Mouse (Mus musculus) heart, embryonic 10.5 days (tissue): Measurements from ENCODE around the gene Rps21. TPM values are rescaled to one million over a fixed set of nuclear protein-coding genes. Genes with fewer than 3 reads are reported as not detected.

Experiments
- DNase-seq: peaks from one replicate; pipeline ENCODE4 v3.0.0-alpha.2; 2017; ENCODE audit warnings: low spot score
- H3K27ac ChIP-seq: fragments of 300-500 bp; sonication (generic); 2 replicates; pipeline ENCODE4 v1.5.1; 2016; ENCODE audit warnings: mild to moderate bottlenecking
- H3K27me3 ChIP-seq: fragments of 300-500 bp; sonication (generic); 2 replicates; pipeline ENCODE4 v1.6.1; 2016; ENCODE audit warnings: mild to moderate bottlenecking; ENCODE audit not compliant: poor library complexity, insufficient read depth, severe bottlenecking
- H3K36me3 ChIP-seq: fragments of 300-500 bp; sonication (generic); 2 replicates; pipeline ENCODE4 v1.6.1; 2016; ENCODE audit warnings: mild to moderate bottlenecking, moderate library complexity
- H3K4me1 ChIP-seq: fragments of 300-500 bp; sonication (generic); 2 replicates; pipeline ENCODE4 v1.6.1; 2016; ENCODE audit warnings: mild to moderate bottlenecking
- H3K4me3 ChIP-seq: fragments of 300-500 bp; sonication (generic); 2 replicates; pipeline ENCODE4 v1.5.1; 2016; ENCODE audit warnings: mild to moderate bottlenecking, moderate library complexity
- H3K9me3 ChIP-seq: fragments of 300-500 bp; sonication (generic); 2 replicates; pipeline ENCODE4 v1.6.1; 2016; ENCODE audit warnings: mild to moderate bottlenecking, moderate library complexity
- WGBS: fragments of 180-500 bp; shearing (Covaris S2); methylation state at CpG from one replicate; pipeline ENCODE4 v1.1.7; 2016; 5-methylcytosine and 5-hydroxymethylcytosine counted together
- polyA plus RNA-seq: library from polyadenylated mRNA; unstranded; fragments of >200 nt; fragmentation: Nextera tagmentation; extraction: Ambion mirVana; gene quantifications from 2 replicates; pipeline ENCODE4 v1.2.1, GENCODE M21; 2016

Rps21 gene
- 332 and 360 TPM in 2 replicates for polyA plus RNA-seq

DNA sequence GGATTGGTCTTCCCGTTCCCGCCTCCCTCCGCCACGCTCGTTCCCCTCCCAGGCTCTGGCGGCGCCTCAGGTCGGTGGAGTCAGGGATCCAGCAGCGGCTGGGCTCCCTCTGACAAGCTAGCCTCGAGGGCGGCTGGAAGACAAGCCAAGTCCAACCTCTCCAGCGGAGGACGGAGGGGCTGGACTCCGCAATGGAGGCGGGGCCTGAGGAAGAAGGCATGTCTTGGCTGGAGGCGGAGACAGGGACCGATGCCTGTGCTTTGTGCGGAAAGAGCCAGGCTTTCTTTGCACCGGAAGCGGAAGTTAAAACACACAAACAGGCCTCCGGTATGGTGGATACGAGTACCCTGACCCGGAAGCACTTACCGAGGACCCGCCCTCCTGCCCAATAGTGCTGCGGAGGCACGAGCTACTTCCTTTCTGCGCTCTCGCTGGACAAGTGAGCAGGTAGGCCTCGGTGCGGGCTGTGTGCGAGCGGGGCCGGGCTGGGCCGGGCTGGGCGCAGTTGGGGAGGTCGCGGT lies at the start of gene Rps21:
TSS of gene Rps21 (plus strand) at position 377 of the 521 bp plus-strand sequence.
- no peaks in the 10 kb centered on the region for H3K9me3 ChIP-seq
- H3K36me3 ChIP-seq = peaks cover 40% of the 10 kb centered on the region
- peak; percentile 100 for DNase-seq
- WGBS = under 1% methylated on average over 38 of the region's 38 CpGs
- H3K4me1 ChIP-seq = peaks cover 24% of the 10 kb centered on the region
- H3K27ac ChIP-seq = peak within 1 kb of the TSS; percentile 92
- H3K27me3 ChIP-seq = no peaks in the 10 kb centered on the region
- H3K4me3 ChIP-seq = peak within 1 kb of the TSS; percentile 88

DNA sequence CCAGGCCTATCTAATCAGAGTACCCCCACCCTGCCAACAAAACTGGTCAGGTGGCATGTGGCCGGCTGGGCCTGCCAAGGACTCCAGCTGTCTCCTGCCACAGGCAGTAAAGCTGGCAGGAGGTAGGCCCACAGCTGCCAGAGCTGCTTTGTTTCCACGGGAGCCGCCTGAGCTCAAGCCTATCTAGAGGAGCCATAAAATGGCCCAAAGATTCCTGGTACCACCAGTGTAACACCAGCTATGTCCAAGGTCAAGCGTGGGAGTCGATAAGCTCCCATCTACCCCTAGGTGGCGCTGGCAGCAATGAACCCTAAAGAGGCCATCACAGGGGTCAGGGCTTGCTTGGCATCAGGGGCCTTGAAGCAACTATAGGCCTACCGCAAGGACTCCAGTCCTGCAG lies 49.3 kb upstream of the Rps21 start:
- Histone ChIP-seq H3K9me3 (no peaks in the 10 kb centered on the region), H3K36me3 (peaks cover 38% of the 10 kb centered on the region), H3K27me3 (no peaks in the 10 kb centered on the region), H3K27ac (0 out of 2 replicates have a peak overlapping the region, but pooled peaks have one; percentile 62), H3K4me1 (peaks cover 23% of the 10 kb centered on the region), H3K4me3 (no peak overlapping the region)
- WGBS = 58% methylated on average over 7 of the region's 7 CpGs
- no peak for DNase-seq

DNA sequence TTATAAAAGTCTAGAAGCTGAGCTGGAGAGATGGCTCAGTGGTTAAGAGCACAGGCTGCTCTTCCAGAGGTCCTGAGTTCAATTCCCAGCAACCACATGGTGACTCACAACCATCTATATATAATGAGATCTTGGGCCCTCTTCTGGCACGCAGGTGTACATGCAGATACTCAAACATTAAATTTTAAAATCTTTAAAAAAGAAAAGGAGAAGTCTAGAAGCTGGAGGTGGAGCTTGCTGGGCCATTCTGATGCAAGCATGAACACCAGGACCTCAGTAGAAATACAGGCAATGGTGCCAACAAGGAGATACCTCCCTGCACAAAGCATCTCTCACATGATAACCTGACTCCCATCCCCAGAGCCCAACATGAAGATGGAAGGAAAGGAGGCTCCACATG lies 48.2 kb upstream of the Rps21 start:
- H3K4me3 ChIP-seq = no peak overlapping the region
- no peaks in the 10 kb centered on the region for H3K9me3 ChIP-seq
- H3K4me1 ChIP-seq = peaks cover 28% of the 10 kb centered on the region
- no peaks in the 10 kb centered on the region for H3K27me3 ChIP-seq
- no peak for DNase-seq
- H3K36me3 ChIP-seq = peaks cover 42% of the 10 kb centered on the region
- H3K27ac ChIP-seq = no peak overlapping the region
- 90% methylated on average over 1 of the region's 1 CpGs for WGBS

DNA sequence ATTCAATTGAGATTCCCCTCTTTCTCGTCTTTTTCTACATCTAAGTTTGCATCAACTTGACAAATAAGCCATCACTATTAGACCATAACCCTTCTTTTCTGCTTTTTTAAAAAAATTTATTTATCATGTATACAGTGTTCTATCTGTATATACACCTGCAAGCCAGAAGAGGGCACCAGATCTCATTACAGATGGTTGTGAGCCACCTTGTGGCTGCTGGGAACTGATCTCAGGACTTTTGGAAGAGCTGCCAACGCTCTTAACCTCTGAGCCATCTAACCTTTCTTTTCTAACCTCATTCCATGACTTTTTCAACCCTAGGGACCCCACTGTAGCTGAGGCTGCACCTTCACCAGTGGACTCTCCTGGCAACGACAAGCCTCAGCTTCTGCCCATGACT lies 44.9 kb upstream of the Rps21 start:
- no peaks in the 10 kb centered on the region for H3K27me3 ChIP-seq
- H3K4me1 ChIP-seq = peaks cover 44% of the 10 kb centered on the region
- no peak for DNase-seq
- no peak overlapping the region for H3K27ac ChIP-seq
- peaks cover 28% of the 10 kb centered on the region for H3K36me3 ChIP-seq
- no peak overlapping the region for H3K4me3 ChIP-seq
- WGBS = 90% methylated on average over 3 of the region's 3 CpGs
- no peaks in the 10 kb centered on the region for H3K9me3 ChIP-seq

DNA sequence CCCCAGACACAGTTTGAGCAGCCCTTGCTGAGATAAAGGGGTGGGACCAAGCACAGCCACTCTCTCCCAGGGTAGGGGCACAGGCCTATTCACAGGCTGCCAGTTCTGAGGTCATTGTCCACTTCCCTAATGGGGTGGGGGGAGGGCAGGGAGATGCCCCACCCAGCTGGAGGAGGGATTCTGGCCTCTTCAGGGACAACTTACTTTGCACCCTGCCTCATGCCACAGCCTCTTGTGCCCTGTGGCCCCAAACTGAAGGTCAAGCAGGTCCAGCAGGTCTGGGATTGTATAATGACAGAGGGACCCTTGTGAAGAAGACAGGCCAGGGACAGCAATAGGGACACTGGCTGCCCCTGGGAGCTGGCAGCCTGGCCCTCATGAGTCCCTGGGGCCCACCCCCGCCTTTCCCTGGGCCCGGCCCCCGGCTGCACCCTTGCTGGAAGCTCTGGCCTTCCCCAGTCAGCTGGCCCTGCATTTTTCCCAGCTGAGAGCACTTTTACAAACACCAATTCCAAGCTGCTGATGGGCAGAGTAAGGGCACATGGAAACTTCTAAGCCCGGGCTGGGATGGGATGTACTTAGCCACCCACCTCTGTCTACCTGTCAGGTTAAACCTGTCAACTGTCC lies 42.7 kb upstream of the Rps21 start:
- DNase-seq = no peak
- Histone ChIP-seq H3K27me3 (no peaks in the 10 kb centered on the region), H3K27ac (peak overlapping the region; percentile 74), H3K4me1 (peaks cover 57% of the 10 kb centered on the region), H3K9me3 (no peaks in the 10 kb centered on the region), H3K4me3 (0 out of 2 replicates have a peak overlapping the region, but pooled peaks have one; percentile 15), H3K36me3 (peaks cover 26% of the 10 kb centered on the region)
- WGBS = 73% methylated on average over 4 of the region's 4 CpGs

DNA sequence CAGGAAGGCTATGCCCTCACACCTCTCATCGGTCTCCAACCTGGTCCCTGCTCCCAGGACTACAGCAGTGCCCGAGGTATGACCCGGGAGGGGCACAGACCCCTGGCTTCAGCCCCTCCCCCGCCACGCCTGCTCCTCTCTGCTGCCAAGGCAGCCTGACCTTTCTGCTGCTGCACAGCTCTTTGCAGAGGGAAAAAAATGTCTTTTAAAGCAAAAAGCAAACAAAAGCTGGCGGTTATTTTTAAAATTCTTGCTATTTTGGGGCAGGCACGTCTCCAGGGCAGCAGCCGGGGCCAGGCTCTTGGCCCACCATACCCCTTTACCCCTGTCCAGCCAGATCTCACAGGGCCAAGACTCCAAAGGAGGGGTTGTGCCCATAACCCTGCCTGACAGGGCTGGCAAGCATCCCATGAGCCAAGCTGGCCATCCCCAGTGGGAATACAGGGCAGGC lies 42.1 kb upstream of the Rps21 start:
- Histone ChIP-seq H3K27ac (peak overlapping the region; percentile 74), H3K27me3 (no peaks in the 10 kb centered on the region), H3K36me3 (peaks cover 30% of the 10 kb centered on the region), H3K4me1 (peaks cover 63% of the 10 kb centered on the region), H3K9me3 (no peaks in the 10 kb centered on the region), H3K4me3 (no peak overlapping the region)
- no peak for DNase-seq
- 68% methylated on average over 8 of the region's 8 CpGs for WGBS

DNA sequence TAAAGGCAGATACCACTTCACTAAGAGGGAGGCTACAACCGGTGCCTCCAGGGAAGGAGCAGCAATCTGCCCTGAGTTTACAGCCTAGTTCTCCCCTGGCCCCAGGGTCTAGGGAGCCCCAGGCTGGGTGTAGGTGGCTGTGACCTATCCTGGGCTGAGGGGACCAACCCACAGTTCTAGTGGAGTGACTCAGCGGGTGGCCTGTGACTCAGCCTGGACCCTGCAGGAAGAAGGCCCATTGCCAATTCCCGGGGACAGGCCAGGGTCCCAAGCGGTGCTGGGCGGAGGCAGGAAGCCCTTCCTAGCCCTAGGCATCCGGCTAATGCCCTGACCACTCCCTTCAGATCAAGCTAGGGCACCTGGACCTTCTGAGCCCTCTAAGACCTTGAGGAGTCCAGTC lies 41.2 kb upstream of the Rps21 start:
- Histone ChIP-seq H3K27me3 (no peaks in the 10 kb centered on the region), H3K27ac (peak overlapping the region; percentile 31; the same call in 1 of the 2 replicates), H3K4me1 (peaks cover 69% of the 10 kb centered on the region), H3K4me3 (no peak overlapping the region), H3K36me3 (peaks cover 32% of the 10 kb centered on the region), H3K9me3 (no peaks in the 10 kb centered on the region)
- WGBS = 58% methylated on average over 6 of the region's 6 CpGs
- no peak for DNase-seq

DNA sequence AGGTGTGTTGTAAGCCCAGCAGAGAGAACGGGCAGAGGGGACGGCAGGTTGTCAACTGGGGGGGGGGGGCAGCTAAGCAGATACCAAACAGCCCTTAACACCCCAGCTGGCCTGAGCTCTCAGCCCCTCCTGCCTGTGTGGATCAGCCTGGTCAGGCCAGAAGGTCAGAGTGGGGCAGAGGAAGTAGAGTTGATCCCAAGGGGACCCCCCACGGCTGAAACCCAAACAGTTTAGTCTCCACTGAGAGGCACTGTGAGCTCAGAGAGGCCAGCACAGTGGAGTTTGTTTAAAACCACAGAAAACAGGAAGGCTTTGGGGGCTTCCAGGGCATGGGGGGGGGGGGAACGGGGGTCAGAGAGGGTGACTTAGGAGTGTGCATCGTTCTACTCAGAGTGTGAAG lies 40.3 kb upstream of the Rps21 start:
- H3K36me3 ChIP-seq = peaks cover 28% of the 10 kb centered on the region
- no peak overlapping the region for H3K4me3 ChIP-seq
- H3K9me3 ChIP-seq = no peaks in the 10 kb centered on the region
- 52% methylated on average over 5 of the region's 5 CpGs for WGBS
- no peaks in the 10 kb centered on the region for H3K27me3 ChIP-seq
- DNase-seq = no peak
- H3K27ac ChIP-seq = peak overlapping the region; percentile 81; the same call in 1 of the 2 replicates
- H3K4me1 ChIP-seq = peaks cover 79% of the 10 kb centered on the region

DNA sequence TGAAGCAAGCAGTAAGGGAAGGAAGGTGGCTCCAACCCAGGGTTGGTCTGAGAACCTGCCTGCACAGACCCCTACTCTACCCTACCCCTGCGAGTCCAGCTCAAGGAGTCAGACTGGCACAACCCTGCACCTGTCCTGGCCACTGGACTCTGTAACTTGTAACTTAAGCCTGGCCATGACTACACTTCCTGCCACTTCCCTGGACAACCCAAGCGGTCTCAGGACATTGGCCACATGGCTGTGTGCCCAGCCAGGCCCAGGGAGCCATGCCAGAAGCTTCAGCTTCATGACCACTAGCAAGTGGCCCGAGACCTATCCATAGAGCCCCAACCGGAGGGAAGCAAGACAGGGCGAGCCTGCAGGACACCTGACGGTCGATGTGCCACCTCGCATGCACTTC lies 39.6 kb upstream of the Rps21 start:
- no peaks in the 10 kb centered on the region for H3K27me3 ChIP-seq
- H3K27ac ChIP-seq = peak overlapping the region; percentile 81; the same call in 1 of the 2 replicates
- H3K36me3 ChIP-seq = peaks cover 27% of the 10 kb centered on the region
- no peak for DNase-seq
- WGBS = 85% methylated on average over 8 of the region's 8 CpGs
- no peak overlapping the region for H3K4me3 ChIP-seq
- H3K4me1 ChIP-seq = peaks cover 86% of the 10 kb centered on the region
- no peaks in the 10 kb centered on the region for H3K9me3 ChIP-seq

DNA sequence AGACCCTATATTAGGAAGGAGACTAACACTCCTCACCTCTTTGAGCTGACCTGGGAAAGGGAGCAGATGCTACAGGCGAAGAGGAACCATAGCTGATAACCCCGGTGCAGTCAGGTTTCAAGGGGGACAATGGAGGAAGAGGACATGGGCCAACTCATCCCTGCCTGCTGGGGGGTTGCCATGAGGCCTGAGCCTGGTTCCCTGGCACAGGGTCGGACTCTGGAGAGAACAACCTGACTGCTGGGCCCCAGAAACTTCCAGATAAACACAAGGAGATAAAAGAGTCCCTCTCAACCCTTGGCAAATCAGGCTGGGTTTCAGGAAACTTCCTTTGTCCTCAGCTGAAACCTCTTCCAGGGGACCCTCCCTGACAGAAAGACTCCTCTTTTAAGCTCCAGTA lies 38.9 kb upstream of the Rps21 start:
- H3K27ac ChIP-seq = peak overlapping the region; percentile 81
- H3K4me3 ChIP-seq = no peak overlapping the region
- H3K9me3 ChIP-seq = no peaks in the 10 kb centered on the region
- peaks cover 22% of the 10 kb centered on the region for H3K36me3 ChIP-seq
- WGBS = 41% methylated on average over 3 of the region's 3 CpGs
- H3K27me3 ChIP-seq = peaks cover 4% of the 10 kb centered on the region; the same call in 1 of the 2 replicates
- H3K4me1 ChIP-seq = peaks cover 92% of the 10 kb centered on the region
- no peak for DNase-seq

DNA sequence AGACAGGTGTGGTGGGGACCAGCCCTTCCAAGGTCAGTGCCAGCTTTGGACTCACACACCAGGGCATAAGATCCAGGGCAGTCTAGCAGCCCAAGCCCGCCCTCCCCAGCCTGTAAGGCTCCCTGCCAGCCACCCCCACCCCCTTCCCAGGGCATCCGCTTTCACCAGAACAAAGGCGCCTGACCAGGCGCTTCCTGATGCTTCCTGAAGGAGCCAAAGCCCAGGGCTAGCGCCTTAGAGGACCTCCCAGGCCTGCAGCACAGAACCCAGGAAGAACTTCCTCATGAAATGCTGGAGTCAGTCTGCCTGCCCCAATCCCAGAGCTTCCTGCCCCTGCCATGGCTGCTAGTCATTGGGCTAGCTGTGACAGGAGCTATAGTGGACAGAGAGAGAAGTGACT lies 38.5 kb upstream of the Rps21 start:
- Histone ChIP-seq H3K9me3 (no peaks in the 10 kb centered on the region), H3K4me3 (no peak overlapping the region), H3K4me1 (peaks cover 95% of the 10 kb centered on the region), H3K27me3 (peaks cover 7% of the 10 kb centered on the region; the same call in 1 of the 2 replicates), H3K27ac (peak overlapping the region; percentile 81), H3K36me3 (peaks cover 19% of the 10 kb centered on the region)
- DNase-seq = no peak
- WGBS = 30% methylated on average over 5 of the region's 5 CpGs

DNA sequence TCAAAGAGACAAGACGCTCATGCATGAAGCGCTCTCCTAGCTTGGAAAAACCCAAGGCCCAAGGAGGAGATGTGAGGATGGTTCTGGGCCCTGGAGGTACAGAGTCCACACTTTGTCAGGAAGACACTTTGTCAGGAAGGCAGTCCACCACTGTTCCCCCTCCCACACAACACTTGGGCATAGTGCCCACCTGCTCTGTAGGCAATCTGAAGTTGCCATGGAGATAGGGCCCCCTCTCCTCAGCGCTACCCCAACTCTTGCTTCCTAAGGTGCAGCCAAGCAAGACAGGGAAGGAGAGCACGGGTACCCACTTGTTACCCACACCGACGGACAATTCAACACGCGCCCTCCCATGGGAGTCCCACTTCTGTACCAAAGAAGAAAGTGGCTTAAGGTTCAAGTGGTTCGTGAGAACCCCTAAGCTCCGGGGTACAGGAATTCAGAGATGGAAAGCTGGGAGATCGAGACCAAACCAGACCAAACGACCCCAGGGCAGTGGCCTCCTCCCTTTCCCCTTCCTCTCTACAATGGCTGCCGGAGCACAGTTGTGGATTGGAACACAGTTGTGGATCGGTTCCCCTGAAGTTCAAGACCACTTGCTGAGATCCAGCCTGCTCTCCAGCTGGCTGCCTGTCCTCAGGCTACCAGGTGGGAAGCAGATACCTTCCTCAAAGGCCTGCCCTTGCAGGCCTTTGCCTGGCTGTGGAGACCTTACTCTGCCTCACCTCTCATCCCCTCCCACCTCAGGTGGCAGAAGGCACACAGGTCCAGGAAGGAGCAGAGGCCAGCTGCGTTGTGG lies 37.8 kb upstream of the Rps21 start:
- Histone ChIP-seq H3K27me3 (peaks cover 14% of the 10 kb centered on the region; the same call in 1 of the 2 replicates), H3K36me3 (peaks cover 17% of the 10 kb centered on the region), H3K4me3 (no peak overlapping the region), H3K9me3 (no peaks in the 10 kb centered on the region), H3K4me1 (peaks cover 95% of the 10 kb centered on the region), H3K27ac (peak overlapping the region; percentile 81)
- DNase-seq = no peak
- WGBS = 79% methylated on average over 15 of the region's 15 CpGs

DNA sequence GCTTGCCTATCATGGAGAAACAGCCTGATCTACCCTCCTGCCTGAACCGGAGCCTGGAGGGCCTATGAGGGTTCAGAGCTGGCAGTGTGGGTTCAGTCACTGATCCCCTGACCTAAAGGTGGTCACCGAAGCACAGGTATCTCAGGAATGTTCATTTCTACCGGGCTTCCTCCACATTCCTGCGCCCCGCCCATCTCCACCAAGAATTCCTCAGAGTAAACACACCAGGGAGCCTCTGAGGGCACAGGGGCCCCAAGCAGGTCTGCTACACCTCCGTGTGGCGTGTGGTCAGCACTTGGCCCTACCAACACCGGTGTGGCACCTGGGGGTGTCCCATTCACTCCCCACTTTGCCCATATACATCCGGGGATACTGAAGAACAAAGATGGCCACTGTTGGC lies 37.0 kb upstream of the Rps21 start:
- H3K4me1 ChIP-seq = peaks cover 95% of the 10 kb centered on the region
- no peak for DNase-seq
- peaks cover 22% of the 10 kb centered on the region; the same call in 1 of the 2 replicates for H3K27me3 ChIP-seq
- peak overlapping the region; percentile 31; the same call in 1 of the 2 replicates for H3K27ac ChIP-seq
- peaks cover 17% of the 10 kb centered on the region for H3K36me3 ChIP-seq
- no peak overlapping the region for H3K4me3 ChIP-seq
- H3K9me3 ChIP-seq = no peaks in the 10 kb centered on the region
- WGBS = 56% methylated on average over 9 of the region's 9 CpGs
